Mouse (Mus musculus) Muller cell, postnatal 12 days (primary cell): ENCODE measurements around the gene Zfp423.

ENCODE experiments used
- DNase-seq: peaks from one replicate; pipeline ENCODE4 v3.0.0-alpha.2; 2015; ENCODE audit errors: inconsistent ontology term

Zfp423 gene

DNA sequence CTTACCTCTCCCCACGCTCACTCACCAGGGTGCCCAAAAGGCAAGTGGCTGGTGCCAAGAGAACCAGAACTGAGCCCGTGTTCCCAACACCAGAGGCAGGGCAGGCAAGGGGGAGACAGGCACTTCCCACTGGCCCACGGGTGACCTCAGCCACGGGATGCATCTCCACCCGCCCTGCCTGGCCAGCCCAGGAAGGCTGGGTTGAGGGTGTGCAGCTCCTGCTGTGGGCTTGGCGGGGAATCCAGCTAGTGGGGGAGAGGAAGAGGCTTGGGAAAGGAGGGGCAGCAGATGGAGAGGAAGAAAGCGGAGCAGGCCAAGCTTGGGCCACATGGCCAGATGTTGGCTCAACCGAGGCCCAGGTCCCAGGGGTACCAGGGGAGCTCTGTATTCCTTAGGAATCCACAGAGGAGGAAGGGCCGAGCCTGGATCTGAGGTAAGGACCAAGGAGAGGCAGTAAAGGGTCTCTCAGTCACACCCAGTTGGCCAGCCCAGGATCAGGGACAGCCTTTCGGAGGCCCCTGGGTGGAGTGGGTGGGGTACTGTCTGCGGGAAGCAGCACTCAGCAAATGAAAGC is 155.0 kb downstream of the Zfp423 start:
- no peak for DNase-seq

DNA sequence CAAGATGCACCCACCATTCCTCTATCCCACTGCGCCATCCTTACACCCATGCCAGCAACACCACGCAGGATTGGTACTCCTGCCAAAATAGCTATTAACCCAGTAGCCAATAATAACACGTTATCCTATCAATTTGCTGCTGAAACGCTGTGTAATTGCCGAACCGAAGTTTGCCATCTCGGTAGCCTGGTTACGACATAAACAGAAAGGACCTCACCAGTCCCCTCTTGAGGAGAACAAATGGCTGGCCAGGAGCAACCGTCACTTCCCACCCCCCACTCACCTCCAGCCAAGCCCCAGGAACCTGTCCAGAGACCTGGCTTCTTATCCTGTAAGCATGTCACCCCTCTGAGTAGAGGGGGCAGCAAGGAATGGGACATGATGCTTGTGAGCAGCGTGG is 156.0 kb downstream of the Zfp423 start:
- DNase-seq: no peak

DNA sequence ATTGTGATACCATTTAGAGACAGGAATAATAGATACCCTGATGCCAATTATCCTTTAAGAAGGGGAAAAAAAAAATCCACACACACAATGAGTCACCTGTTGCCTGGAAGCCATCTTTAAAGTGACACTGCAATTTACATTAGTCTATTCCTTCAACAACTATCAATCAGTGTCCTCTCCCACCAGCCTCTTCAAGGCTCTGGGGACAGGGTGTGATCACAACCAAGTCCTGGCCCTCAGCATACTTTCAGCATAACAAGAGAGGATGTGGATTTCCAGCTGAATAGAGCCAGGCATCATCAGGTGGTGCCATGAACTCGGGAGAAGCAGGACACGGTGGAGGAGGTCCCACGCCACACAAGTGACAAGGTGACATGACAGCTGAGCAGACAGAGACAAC is 156.8 kb downstream of the Zfp423 start:
- DNase-seq: no peak

DNA sequence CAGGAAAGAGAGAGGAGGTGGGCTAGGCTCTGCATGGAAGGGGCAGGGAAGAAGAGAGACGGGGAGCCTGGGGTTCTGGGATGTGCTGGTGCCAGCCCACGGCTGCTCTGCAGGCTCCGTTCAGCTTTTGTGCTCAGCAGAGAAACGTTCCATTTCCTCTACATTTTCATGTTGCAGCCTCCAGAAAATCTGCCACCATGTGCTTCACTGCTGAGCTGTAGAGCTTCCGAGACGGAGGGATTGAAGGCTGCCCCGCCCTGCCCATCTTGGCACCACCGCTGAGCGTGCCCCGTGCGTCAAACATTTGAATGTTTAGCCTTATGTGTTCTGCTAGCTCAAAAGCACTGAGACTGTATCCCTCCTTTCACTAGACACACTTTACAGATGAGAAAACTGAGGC is 159.3 kb downstream of the Zfp423 start:
- DNase-seq: no peak

DNA sequence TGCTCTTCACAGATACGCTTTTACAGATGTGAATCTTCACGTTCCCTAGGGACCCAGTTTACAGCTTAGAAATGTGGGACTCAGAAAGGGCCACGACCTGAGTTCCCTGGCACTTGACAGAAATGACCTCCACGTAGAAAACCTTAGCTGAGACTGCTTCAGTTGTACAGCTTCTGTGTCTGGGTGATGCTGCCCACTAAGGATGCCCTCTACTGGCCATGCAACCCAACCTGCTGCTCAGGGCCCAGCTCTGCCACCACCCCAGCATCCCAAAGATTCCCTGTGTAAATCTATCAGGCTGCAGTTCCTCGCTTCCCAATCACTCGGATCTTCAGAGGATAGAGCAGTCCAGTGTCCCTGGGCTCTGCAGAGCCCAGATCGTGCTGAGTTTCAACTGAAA is 163.2 kb downstream of the Zfp423 start:
- no peak for DNase-seq

DNA sequence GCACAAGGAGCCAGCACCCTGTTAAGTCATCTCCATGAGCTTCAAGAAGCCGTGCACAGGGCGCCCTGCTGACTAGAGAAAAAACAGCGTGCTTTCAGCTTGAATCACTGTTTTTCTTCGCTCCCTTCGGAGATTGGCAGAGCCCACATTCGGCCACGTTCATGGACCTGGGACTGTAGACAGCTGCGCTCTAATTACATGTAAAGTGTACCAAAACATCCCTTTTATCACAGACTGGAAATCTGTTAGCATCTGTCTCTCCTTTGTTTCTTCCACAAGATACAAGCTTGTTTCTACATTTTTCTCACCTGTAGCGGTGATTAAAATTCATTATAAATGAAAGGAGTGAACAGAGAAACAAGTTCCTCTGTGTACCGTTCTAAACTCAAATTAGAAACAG is 164.8 kb downstream of the Zfp423 start:
- DNase-seq: no peak

DNA sequence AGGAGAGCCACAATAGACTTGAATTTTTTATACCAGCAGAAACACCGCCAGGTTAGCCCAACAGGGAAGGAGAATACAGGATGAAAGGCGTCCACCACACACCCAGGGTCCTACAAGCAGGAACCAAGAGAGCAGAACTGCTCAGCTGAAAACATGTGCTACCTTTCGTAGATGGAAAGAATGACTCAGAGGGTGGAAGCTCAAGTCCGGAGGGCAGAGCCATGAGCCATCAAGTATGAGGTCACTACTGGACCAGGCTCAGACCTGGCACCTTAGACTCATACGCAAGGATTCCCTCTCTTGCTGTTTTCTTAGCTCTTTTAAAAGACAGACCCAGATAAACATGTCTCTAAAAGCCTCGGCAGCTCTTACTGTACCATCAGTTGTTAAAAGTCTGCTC is 168.3 kb downstream of the Zfp423 start:
- peak; percentile 70 for DNase-seq

DNA sequence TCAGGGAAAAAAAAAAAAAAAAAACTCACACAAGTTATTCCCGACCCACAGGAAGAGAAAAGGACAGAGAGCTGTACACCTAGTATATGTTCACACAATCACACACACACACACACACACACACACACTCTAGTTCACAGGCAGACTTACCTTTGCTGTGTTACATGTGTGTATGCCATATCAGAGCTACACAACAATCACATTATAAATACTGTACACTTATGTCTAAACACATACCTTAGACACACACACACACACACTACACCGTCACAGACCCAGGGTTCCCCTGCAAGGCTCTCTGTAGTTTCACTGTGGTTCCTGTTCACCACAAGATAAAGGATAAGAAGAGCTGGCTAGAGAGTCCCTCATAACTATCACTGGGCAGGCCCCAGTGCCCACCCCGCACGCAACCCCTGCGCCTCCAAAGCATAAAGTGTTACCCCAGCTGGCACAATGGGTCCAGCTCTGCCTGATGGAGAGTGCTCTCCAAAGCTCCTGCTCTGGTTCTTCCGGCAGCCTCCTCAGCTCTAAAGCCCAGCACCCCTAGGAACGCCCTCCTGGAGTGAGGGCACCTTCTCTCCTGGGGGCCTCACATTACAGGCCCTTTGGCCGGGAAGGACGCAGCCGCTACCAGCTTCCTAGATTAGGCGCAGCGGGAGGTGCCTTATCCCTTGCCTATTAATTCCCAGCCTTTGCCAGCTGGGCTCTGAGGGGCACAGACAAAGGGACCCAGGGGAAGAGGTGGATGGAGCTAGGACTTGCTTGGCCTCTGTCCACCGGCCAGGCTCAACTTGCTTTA is 174.6 kb downstream of the Zfp423 start:
- no peak for DNase-seq

DNA sequence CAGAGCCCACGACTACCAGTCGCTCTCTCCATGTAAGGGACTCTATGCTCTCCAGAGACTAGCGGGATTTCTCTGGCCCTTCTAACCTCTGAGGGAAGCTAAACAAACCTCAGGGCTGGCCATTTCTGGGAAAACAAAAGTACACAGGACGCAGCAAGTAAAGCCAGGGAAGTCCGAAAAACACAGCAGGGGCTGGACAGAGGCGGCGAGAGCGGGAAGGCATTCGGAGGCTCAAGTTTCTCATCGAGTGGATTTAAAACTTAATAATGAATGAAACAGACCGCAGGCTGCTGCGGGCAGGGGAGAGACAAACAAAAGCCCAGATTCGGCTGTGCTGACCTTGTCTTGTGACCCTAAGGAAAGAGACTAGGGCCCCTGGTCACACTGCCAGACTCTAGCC is 175.2 kb downstream of the Zfp423 start:
- DNase-seq: peak; percentile 51

DNA sequence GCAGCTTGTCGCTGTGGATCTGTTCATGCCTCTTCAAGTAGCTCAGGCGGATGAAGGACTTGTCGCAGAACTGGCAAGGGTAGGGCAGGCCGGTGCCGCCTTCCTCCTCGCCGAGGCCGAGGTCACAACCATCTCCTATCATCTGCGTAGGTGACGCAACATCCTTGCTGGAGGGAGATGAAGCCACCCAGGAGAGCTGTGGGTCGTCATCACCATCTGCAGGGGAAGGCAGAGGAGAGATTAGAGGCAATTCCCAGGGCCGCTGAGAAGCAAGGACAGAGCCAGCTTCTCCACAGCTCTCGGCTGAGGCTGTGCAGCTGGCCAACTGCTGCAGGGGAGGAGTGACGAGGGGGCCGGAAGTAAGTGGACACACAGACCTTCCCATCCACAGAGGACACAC is 176.2 kb downstream of the Zfp423 start:
- DNase-seq: no peak

DNA sequence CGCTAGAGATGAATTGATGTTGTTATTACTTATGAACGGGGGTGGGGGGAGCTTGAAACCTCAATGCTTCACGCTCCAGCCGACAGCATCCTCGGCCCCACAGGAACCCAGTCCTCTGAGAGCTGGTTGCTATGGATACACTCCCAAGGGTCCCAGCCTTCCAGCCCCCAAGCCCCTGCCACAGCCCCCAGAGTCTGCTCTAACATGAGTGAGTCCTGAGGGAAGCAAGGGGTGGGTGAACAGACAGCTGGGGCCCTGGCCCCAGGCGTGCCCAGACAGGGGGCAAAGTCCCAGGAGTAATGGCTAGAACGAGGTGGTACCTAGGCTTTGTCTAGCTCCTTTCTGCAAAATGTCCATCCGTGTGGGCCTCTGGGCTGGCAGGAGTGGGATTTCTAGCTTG is 181.8 kb downstream of the Zfp423 start:
- DNase-seq: no peak

DNA sequence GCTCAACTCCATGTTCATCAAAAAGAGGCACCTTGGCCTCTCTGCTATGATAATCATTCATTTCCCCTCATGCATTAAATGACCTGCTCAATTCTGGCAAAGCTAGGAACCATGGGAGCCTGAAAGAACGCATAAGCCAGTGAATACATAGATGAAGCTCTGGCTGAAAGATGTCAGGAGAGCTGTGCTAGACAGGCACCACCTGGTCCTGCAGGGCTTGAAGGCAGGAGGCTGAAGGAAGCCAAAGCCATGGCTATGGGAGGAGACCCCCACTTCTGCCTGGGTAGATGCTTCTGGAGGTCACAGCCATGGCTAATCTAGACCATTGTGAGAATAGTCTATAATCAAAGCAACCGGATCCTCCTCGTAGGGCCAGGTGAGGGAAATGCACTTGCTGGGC is 183.5 kb downstream of the Zfp423 start:
- no peak for DNase-seq

DNA sequence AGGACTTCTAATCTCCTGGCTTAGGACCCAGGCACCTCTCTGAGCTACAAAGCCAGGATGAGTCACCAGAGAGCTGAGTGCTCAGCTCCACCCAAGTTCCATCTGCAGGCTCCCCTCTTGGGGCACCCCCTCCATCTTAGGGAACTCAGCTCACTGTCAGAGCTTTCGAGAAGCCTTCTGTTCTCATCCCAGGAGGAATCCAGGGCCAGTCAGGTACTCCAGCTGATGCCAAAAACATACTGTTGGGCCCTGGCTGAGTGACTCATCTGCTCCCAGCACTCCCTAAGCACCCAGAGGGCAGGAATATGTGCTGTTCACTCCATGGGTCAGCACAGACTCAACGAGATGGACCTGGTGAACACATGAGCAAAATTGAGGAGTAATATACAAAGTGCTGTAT is 184.4 kb downstream of the Zfp423 start:
- DNase-seq: no peak

DNA sequence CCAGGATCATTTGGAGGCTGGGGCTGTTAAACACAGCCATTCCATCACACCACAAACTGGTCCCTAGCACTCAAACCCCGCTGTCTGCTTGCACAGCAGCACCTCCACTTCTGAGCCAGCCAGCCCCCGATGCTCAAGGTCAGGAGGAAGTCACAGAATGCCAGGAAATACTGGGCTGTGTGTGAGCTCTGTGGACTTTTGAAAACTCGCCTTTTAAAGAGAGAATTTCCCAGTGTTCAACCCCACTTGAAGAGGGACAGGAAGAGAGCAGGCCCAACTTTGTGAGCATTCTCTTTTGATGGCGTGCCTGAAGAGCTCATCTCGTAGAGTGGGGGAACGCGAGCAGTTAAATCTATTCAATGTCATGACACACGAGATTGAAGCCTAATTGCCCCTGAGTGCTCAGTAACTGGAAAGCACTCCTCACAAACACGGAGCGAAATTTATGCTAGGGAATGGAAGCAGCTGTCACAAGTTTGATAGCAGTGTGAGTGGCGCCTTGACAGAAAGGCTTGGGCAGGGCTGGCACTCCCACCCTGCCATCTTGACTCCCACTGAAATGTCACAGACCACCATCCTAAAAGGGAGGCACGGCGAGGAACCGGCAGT is 186.4 kb downstream of the Zfp423 start:
- DNase-seq: no peak

DNA sequence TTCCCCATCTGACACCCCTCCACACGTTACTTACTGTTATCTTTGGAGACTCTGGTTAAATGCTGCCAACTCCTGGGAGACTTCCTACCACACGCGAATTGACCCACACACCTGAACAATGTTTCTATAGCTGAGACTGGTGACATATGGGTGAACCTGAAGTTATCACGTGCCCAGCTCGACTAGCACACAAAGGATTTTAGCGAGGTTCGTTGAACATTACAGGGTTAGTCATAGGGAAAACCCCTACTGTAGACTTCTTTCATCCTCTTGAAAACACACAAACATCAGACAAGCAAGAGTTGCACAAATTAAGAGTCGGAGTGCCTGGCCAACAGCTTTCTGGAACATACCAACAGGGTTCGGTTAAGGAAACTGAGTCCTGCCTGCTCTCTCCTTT is 191.5 kb downstream of the Zfp423 start:
- peak; percentile 51 for DNase-seq

DNA sequence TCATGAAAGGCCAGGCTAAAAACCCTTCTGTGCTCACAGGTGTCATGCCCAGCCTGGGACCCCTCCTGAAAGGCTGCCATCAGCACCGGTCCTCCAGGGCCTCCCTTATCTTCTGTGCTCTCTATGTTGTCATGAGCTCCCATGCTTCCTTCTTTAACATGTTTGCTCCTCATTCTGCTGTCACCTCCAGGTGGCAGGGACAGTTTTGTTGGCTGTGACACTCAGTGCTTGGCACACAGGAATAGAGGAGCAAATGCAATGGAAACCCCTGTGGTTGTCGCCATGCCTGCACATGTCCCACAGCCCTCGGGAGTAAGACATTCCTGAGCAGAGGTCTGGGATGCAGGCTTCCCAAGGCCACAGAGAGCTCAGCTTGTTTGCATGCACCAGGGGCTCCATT is 194.1 kb downstream of the Zfp423 start:
- no peak for DNase-seq

DNA sequence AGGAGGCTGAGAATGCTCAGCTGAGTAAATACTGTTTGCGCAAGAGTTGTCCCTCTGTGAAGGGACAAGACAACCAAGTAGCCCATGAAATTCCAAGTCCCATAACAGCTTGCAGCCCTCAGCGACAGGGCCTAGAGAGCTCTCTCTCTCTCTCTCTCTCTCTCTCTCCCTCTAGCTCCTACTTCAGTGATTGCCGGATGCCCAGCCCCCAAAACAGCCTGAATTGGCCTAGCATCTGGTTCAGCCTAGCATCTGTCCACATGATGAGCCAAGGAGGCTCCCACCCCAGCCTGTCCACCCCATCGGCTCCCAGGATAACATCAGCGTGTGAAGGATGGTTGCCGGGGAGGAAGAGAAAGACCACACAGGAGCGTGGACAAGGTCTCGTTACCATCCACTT is 200.6 kb downstream of the Zfp423 start:
- DNase-seq: no peak

DNA sequence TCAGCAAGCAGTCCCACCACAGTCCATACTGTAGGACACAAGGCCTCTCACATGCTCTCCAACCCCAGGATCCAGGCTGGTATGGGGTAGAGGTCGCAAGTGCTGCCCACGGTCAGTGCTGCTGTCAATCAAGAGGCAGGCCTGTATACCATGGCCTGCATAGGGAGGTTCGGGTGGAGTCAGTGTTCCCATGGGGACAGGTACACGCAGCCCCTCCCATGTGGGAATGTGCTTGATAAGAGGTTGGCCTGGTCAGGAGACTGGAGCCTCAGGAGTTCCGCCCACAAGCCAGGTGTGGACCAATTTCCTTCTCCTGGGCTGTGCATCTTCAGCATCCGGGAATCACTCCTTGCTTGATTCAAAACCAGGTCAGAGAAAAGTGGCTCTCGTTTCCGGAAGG is 204.5 kb downstream of the Zfp423 start:
- no peak for DNase-seq

DNA sequence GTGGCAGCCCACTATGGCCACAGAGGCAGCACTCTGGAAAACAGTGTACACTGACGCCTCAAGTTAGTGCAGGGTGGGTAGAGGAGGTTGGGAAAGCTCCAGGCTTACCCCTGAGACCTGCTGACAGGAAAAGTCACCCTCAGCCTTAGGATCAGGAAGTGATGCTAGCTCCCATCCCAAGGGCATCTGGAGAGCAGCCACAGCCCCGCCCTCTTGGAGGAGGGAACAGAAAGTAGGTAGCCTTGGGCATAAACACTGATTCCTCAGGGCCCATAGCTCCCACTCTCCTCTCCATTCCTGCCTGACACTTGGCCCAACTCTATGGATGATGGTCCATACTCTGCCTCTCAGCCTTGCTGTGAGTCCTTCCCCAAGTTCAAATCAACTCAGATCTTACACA is 205.8 kb downstream of the Zfp423 start:
- peak; percentile 25 for DNase-seq

DNA sequence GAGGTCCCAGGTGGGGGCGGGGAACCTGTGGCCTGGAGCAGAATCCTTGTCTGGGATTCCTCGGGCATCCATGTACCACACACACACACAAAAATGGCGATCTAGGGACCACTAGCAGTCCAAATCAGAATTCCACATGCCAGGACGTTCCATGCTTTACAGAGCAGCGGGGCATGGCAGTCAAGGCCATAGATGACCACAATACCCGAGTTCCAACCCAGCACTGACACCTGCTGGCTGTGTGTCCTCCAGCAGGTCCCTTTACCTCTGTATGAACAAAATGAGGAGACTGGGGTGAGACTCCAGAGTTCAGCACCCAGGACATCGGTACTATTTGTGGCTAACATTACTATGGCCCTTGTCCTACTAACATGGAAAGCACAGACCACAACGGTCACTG is 206.2 kb downstream of the Zfp423 start:
- no peak for DNase-seq

DNA sequence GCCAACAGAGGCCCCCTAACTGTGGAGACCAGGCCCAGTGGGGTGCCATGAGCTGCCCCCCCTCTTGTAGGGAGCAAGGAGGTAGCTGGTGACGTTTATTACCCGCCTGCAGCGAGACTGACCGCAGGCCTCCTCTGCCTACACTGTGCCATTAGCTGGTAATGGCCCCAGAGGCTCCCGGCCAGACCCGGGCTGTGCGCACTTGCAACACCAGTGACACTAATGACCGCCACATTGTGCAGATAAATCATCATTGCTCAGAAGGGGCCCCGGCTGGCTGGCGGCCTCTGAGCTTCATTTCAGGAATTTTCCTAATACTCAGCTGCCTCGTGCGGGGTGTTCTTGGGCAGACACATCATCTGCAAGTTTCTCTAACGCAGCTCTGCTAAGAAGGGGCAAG is 206.7 kb downstream of the Zfp423 start:
- DNase-seq: peak; percentile 88

DNA sequence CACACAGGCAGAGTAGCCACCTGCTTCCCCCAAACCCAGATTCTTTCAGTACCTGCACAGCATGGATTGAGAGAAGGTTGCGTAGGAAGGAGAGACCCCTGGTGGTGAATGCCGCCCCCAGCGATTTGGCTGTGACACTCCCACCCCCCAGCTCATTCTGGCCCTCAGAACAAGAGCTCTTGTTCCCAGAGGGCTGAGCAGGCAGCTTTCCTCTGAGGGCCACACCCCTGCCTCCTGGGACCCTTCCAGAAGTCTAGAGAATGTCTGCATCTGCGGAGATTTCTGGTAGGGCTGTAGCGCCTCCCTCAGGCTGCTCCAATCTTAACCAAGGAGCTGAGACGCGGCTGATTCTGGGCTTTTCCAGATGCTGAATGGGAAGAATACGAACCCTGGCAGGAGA is 211.8 kb downstream of the Zfp423 start:
- DNase-seq: peak; percentile 80

DNA sequence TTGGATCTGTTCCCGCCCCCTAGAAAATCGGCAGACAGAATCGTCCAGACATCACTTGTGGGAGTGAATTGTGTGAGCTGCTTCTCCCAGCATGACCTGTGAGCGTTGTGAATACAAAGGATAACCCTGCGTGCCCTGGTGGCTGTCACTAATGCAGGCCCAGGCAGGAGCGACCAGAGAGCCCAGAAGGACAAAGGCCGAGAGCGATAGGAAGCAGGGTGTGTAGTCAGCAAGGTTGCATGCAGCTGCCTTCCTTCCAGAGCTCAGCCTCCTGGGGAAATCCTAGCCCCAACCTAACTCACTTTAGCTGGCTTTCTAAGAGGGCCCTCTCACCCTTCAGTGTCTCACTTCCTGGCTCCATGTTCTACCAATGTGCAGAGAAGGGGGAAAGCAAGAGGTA is 212.3 kb downstream of the Zfp423 start:
- DNase-seq: no peak
